In the genomic region with DNA sequence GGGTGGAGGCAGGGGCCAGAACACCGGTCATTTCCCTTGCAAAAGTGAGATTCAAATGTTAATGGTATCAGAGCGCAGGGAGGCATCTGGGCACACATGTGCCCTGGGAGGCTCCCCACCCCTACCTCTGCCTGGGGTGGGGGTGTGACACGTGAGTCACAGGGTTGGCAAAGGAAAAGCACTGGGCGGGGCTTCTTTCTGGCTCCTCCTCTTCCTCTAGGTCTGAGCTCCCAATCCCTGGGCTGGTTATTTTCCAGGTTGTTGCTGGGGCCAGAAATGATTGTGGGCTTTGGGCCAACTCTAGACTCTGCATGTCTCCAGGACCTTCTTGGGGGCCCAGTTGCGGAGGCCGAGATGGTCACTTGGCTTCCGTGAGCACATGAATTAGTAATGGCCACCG, we compare ENCODE assay signal across 30 mouse cellular contexts.
DNase-seq lines count a peak whose midpoint lies in the region; ATAC-seq and TF ChIP-seq lines count a peak whose summit lies in the region.
"Had no signal": no experiment of that assay in that cellular context is flagged by ENCODE, and none has a peak within 500 bp of the region (broad histone marks: within the 10 kb centered on the region; RNA-seq: fewer than 3 reads in every experiment).

No protein-coding gene starts in this region.

- H3K4me3 ChIP-seq in E14TG2a.4 (replicated peaks; ENCODE audit: low read length): peak overlapping the region; percentile 37
- H3K4me3 ChIP-seq in forebrain, postnatal 0 days (ENCODE audit: low read depth, low read length): no peak overlapping the region
- H3K4me3 ChIP-seq: embryonic facial prominence, embryonic 10.5 days; embryonic facial prominence, embryonic 15.5 days; forebrain, embryonic 13.5 days; hindbrain, embryonic 10.5 days; hindbrain, embryonic 15.5 days; kidney, embryonic 15.5 days; liver, embryonic 13.5 days; midbrain, embryonic 13.5 days; neural tube, embryonic 13.5 days had no signal

- no peak overlapping the region for H3K9ac ChIP-seq in forebrain, postnatal 0 days
- H3K9ac ChIP-seq: embryonic facial prominence, embryonic 15.5 days; forebrain, embryonic 13.5 days; hindbrain, embryonic 15.5 days; kidney, embryonic 15.5 days; liver, embryonic 13.5 days; midbrain, embryonic 13.5 days; neural tube, embryonic 13.5 days had no signal

- DNase-seq in heart, postnatal 4 days: peak; percentile 20
- DNase-seq in heart, postnatal 36 days: no peak
- DNase-seq in 3T3-L1 (ENCODE audit: low read depth, low spot score) (peak; percentile 60), MN1 (ENCODE audit: low spot score) (peak; percentile 39)
- DNase-seq in forebrain, postnatal 0 days: no peak
- DNase-seq in adrenal gland, adult 18-20 months (ENCODE audit: low spot score in 2 of 2): no peak
- no peak for DNase-seq in kidney, adult 18-20 months
- DNase-seq: cerebellum, adult 18-20 months; cerebellum, postnatal 25 days; gastrocnemius, postnatal 14 days; heart, adult 11 months; kidney, adult 11 months; kidney, postnatal 25 days; liver, embryonic 13.5 days; lung, adult 2 months; lung, postnatal 10 days; thymus, adult 2 months; thymus, postnatal 36 days had no signal

- H3K27ac ChIP-seq in forebrain, postnatal 0 days (ENCODE audit: low read depth, low read length): no peak overlapping the region
- H3K27ac ChIP-seq: embryonic facial prominence, embryonic 10.5 days; embryonic facial prominence, embryonic 15.5 days; forebrain, embryonic 13.5 days; hindbrain, embryonic 10.5 days; hindbrain, embryonic 15.5 days; kidney, embryonic 15.5 days; liver, embryonic 13.5 days; macrophage; midbrain, embryonic 13.5 days; neural tube, embryonic 13.5 days had no signal

- H3K27me3 ChIP-seq in E14TG2a.4 (ENCODE audit: insufficient read depth, low read length): no peaks in the 10 kb centered on the region
- no peaks in the 10 kb centered on the region for H3K27me3 ChIP-seq in forebrain, postnatal 0 days (ENCODE audit: insufficient read depth, low read length)
- H3K27me3 ChIP-seq: embryonic facial prominence, embryonic 15.5 days; forebrain, embryonic 13.5 days; hindbrain, embryonic 15.5 days; kidney, embryonic 15.5 days; midbrain, embryonic 13.5 days; neural tube, embryonic 13.5 days had no signal

- ATAC-seq in forebrain, postnatal 0 days: no peak
- ATAC-seq: forebrain, embryonic 13.5 days; inflammation-experienced regulatory T-cells, adult 6 months; midbrain, embryonic 13.5 days had no signal

- WGBS in forebrain, postnatal 0 days: 70% methylated on average over 8 of the region's 8 CpGs

- H3K36me3 ChIP-seq in E14TG2a.4 (ENCODE audit: insufficient read depth, low read length): no peaks in the 10 kb centered on the region
- H3K36me3 ChIP-seq in forebrain, postnatal 0 days (ENCODE audit: insufficient read depth): no peaks in the 10 kb centered on the region
- H3K36me3 ChIP-seq: embryonic facial prominence, embryonic 10.5 days; embryonic facial prominence, embryonic 15.5 days; hindbrain, embryonic 10.5 days; hindbrain, embryonic 15.5 days; kidney, embryonic 15.5 days; liver, embryonic 13.5 days; midbrain, embryonic 13.5 days; neural tube, embryonic 13.5 days had no signal

- peaks cover 66% of the 10 kb centered on the region for H3K4me1 ChIP-seq in E14TG2a.4 (replicated peaks; ENCODE audit: low read depth, low read length)
- no peaks in the 10 kb centered on the region for H3K4me1 ChIP-seq in forebrain, postnatal 0 days (ENCODE audit: insufficient read depth)
- H3K4me1 ChIP-seq: embryonic facial prominence, embryonic 15.5 days; forebrain, embryonic 13.5 days; hindbrain, embryonic 10.5 days; hindbrain, embryonic 15.5 days; kidney, embryonic 15.5 days; liver, embryonic 13.5 days; midbrain, embryonic 13.5 days; neural tube, embryonic 13.5 days had no signal

- no peak overlapping the region for H3K4me2 ChIP-seq in forebrain, postnatal 0 days (ENCODE audit: low read depth)
- H3K4me2 ChIP-seq: embryonic facial prominence, embryonic 15.5 days; forebrain, embryonic 13.5 days; heart, embryonic 11.5 days; hindbrain, embryonic 15.5 days; kidney, embryonic 15.5 days; liver, embryonic 13.5 days; midbrain, embryonic 13.5 days; neural tube, embryonic 13.5 days had no signal

- intact Hi-C loops in heart, postnatal 36 days (cut with DNase I): no loop called here

- TF ChIP-seq CTCF in E14TG2a.4 (conservative IDR thresholded peaks at IDR 0.05; ENCODE audit: low read length): no peak
- no peak for TF ChIP-seq CTCF in forebrain, postnatal 0 days (IDR thresholded peaks at IDR 0.05; ENCODE audit: low read depth)

- H3K9me3 ChIP-seq in E14TG2a.4 (ENCODE audit: low read length): no peaks in the 10 kb centered on the region
- H3K9me3 ChIP-seq in forebrain, postnatal 0 days (ENCODE audit: low read length): no peaks in the 10 kb centered on the region
- H3K9me3 ChIP-seq: embryonic facial prominence, embryonic 10.5 days; embryonic facial prominence, embryonic 15.5 days; forebrain, embryonic 13.5 days; hindbrain, embryonic 10.5 days; hindbrain, embryonic 15.5 days; kidney, embryonic 15.5 days; liver, embryonic 13.5 days; midbrain, embryonic 13.5 days; neural tube, embryonic 13.5 days had no signal

Comparison
In these comparisons a context has a peak if more than half of its experiments do, and no peak if none do; other contexts are left out.
1. DNase-seq: peak in heart, postnatal 4 days (single experiment), 3T3-L1 (single experiment) and MN1 (single experiment); none in heart, postnatal 36 days (0 of 2), forebrain, postnatal 0 days (single experiment), adrenal gland, adult 18-20 months (0 of 2) and kidney, adult 18-20 months (single experiment).